Mouse (Mus musculus): ENCODE measurements around the gene Olfr495. TPM values are rescaled to one million over a fixed set of nuclear protein-coding genes. Genes with fewer than 3 reads are reported as not detected.

The Olfr495 gene
- polyA plus RNA-seq (2017; shearing (Covaris generic)) = not detected

DNA sequence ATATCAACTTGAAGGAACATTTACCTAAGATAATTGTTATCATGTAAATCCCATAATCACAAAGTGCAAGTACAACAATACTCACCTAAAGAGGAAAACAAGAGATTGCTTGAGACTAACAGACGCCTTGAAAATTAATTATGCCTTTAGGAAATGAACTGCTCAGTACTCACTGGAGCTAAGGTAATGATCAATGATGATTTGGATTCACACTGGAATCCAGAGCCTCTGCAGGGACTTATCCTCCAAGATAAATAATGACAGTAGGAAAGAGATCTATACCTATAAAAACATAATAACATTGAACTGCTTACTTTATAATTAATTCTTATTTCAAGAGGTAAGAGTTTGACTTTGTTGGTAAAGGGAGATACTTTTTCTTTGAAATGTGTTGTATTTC, at the start of gene Olfr495:
Olfr495 (plus strand) TSS at position 301 of the 400 bp plus-strand sequence.

DNA sequence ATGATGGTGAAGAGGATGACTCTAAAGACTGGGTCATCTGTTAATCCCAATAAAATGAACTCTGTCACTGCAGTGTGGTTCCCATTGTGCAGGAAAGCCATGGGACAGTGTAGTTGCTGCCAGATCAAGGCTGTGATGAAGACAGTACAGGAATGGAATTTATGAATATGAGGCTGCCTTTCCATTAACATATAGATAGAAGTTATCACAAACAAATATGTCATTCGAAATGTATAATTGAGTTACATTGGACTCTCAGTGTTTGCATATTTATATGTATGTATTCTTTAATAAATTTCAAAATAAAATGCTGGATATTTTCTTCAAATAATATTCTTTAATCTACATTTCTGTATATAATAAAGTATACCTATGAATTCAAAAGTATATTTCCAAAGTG, 46.1 kb upstream of the Olfr495 start, which contains the start of gene Olfr493:
Olfr493 (minus strand) TSS at position 101 of the 400 bp plus-strand sequence.

DNA sequence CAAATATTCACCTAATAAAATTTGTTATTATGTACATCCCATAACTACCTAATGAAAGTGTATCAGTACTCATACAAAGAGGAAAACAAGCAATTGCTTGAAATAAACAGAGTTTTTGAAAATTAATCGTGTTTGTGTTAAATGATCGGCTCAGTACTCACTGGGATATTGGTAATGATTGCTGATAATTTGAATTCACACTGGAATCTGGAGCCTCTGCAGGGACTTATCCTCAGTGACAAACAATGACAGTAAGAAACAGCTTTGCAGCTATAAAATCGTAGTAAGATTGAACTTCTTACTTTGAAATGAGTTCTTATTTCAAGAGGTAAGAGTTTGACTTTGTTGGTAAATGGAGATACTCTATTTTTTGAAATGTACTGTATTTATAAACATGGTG, 27.9 kb upstream of the Olfr495 start, which contains the start of gene Olfr494:
Olfr494 (plus strand) TSS at position 301 of the 400 bp plus-strand sequence.

DNA sequence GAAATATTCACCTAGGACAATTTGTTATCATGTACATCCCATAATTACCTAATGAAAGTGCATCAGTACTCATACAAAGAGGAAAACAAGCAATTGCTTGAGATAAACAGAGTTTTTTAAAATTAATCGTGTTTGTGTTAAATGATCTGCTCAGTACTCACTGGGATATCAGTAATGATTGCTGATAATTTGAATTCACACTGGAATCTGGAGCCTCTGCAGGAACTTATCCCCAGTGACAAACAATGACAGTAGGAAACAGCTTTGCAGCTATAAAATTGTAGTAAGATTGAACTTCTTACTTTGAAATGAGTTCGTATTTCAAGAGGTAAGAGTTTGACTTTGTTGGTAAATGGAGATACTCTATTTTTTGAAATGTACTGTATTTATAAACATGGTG, 27.2 kb downstream of the Olfr495 start, which contains the start of gene Olfr497:
Olfr497 (plus strand) TSS at position 301 of the 400 bp plus-strand sequence.

Other genes with a start within 250 kb of the Olfr495 start
- gene Olfr485, start 233.3 kb upstream of the Olfr495 start, polyA plus RNA-seq (2017; shearing (Covaris generic)) = not detected
- gene Olfr486, start 220.4 kb upstream of the Olfr495 start, polyA plus RNA-seq (2017; shearing (Covaris generic)) = not detected
- not detected for gene Olfr487, start 178.5 kb upstream of the Olfr495 start, polyA plus RNA-seq (2017; shearing (Covaris generic))
- not detected for gene Olfr488, start 134.8 kb upstream of the Olfr495 start, polyA plus RNA-seq (2017; shearing (Covaris generic))
- 0.50 TPM for gene Olfr490, start 104.2 kb upstream of the Olfr495 start, polyA plus RNA-seq (2017; shearing (Covaris generic))
- gene Olfr491, start 79.7 kb upstream of the Olfr495 start, polyA plus RNA-seq (2017; shearing (Covaris generic)) = not detected
- not detected for gene Olfr492, start 69.5 kb upstream of the Olfr495 start, polyA plus RNA-seq (2017; shearing (Covaris generic))
- not detected for gene Olfr493, start 46.2 kb upstream of the Olfr495 start, polyA plus RNA-seq (2017; shearing (Covaris generic))
- not detected for gene Olfr494, start 27.8 kb upstream of the Olfr495 start, polyA plus RNA-seq (2017; shearing (Covaris generic))
- gene Olfr497, start 27.3 kb downstream of the Olfr495 start, polyA plus RNA-seq (2017; shearing (Covaris generic)) = not detected
- gene Olfr498, start 72.2 kb downstream of the Olfr495 start, polyA plus RNA-seq (2017; shearing (Covaris generic)) = not detected
- not detected for gene Olfr502, start 131.9 kb downstream of the Olfr495 start, polyA plus RNA-seq (2017; shearing (Covaris generic))
- gene Olfr503, start 151.4 kb downstream of the Olfr495 start, polyA plus RNA-seq (2017; shearing (Covaris generic)) = not detected
- not detected for gene Olfr504, start 172.6 kb downstream of the Olfr495 start, polyA plus RNA-seq (2017; shearing (Covaris generic))
- gene Olfr506, start 217.6 kb downstream of the Olfr495 start, polyA plus RNA-seq (2017; shearing (Covaris generic)) = not detected
- gene Olfr507, start 228.6 kb downstream of the Olfr495 start, polyA plus RNA-seq (2017; shearing (Covaris generic)) = not detected
- gene Olfr508, start 236.8 kb downstream of the Olfr495 start, polyA plus RNA-seq (2017; shearing (Covaris generic)) = not detected